Mouse (Mus musculus) liver, adult 2 months (tissue): ENCODE data around the gene Asb16.

ENCODE experiments used
- CTCF ChIP-seq: fragments of 200-500 bp; IDR thresholded peaks from 2 replicates; pipeline ENCODE4 v1.5.1; 2011; ENCODE audit warnings: low read depth, low read length, control low read depth
- POLR2A ChIP-seq: fragments of 200-500 bp; IDR thresholded peaks from 2 replicates; pipeline ENCODE4 v1.6.1; 2011; ENCODE audit warnings: low read length, control low read depth; ENCODE audit not compliant: insufficient read depth; ENCODE audit errors: extremely low read depth

DNA sequence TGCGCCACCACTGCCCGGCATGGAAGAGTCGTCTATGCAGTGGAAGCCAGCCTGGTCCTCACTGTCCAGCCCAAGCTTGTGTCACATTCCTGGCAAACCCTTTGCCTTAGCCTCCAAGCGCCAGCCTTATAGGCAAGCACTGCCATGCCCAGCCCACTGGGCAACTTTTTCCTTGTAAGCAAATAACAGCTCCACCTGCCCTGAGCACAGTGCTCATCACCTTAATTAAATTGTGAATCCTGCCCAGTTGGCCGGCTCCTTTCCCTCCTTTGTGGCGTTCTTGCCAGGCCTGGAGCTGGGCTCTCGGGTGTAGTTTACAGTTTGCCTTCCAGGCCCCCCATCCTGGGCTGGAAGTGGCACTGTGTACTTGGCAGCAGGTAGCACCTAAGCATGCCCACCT, 5.3 kb upstream of the Asb16 start:
- TF ChIP-seq CTCF: no peak
- no peak for TF ChIP-seq POLR2A
